Mouse (Mus musculus): ENCODE measurements at regions not wholly inside any gene's neighbourhood (a gene's known extent, or its start where the extent isn't known, plus 50 kb on each side); places are given as distances from the start of the nearest gene placed in this dataset.

DNA sequence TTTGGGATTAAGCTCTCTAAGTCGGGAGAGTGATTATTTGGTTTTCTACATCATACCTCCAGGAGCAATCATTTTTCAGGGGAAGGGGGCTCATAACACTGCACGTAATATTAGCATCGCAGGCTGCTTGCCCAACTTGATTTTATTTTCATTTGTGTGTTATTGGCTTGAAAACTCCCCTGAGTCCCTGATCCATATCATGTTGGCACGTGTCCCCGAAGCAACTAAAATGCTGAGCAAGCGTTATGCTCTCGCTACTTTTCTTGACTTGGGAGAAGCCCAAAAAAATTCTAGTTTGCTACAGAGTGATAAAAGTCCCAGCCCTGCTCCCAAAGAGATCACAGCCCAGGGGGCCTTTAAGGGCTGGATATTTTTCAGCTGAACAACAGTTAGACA is 170.7 kb upstream of the Habp2 start:
- TF ChIP-seq CTCF (IDR thresholded peaks at IDR 0.05; ENCODE audit: extremely low read depth, insufficient read length, insufficient replicate concordance, low read depth, low read length), result no peak
- no peak for TF ChIP-seq POLR2A (IDR thresholded peaks at IDR 0.05; ENCODE audit: low read depth, low read length)

Measured in small intestine, adult 2 months (tissue).